Mouse (Mus musculus) liver, embryonic 14.5 days (tissue): ENCODE measurements around the gene Mthfd1l.

ENCODE experiments used
- CTCF ChIP-seq: IDR thresholded peaks from 2 replicates; pipeline ENCODE4 v1.5.1; 2016; ENCODE audit warnings: antibody characterized with exemption, low read depth, control low read depth
- EP300 ChIP-seq: IDR thresholded peaks from 2 replicates; pipeline ENCODE4 v1.6.1; 2016; ENCODE audit warnings: antibody characterized with exemption, low read depth

GRCm38 (mm10) chr10:4070061-4070460 lies 97.1 kb downstream of the Mthfd1l start:
- TF ChIP-seq CTCF (no peak), EP300 (no peak)
